In genomic region chr9:114526581-114526980, GRCm38 (mm10) we compare ENCODE assay signal across 9 mouse cellular contexts. TPM values are rescaled to one million over a fixed set of nuclear protein-coding genes. Genes with fewer than 3 reads are reported as not detected.
DNase-seq lines count a peak whose midpoint lies in the region; ATAC-seq lines count a peak whose summit lies in the region.
"Had no signal": no experiment of that assay in that cellular context is flagged by ENCODE, and none has a peak within 500 bp of the region (broad histone marks: within the 10 kb centered on the region; RNA-seq: fewer than 3 reads in every experiment).

No protein-coding gene starts in this region.

- DNase-seq in kidney, postnatal 10 days, result peak; percentile 17
- DNase-seq in kidney, adult 9 months, result no peak
- DNase-seq in embryonic facial prominence, embryonic 11.5 days (ENCODE audit: low spot score), result peak; percentile 54
- DNase-seq in thymus, postnatal 36 days, result no peak
- no peak for DNase-seq in cerebellum, postnatal 4 days (ENCODE audit: low spot score in 2 of 2)

- no peaks in the 10 kb centered on the region for H3K27me3 ChIP-seq in embryonic facial prominence, embryonic 11.5 days (ENCODE audit: control insufficient read depth, insufficient read depth, low read length)
- no peaks in the 10 kb centered on the region for H3K27me3 ChIP-seq in intestine, embryonic 16.5 days (replicated peaks; ENCODE audit: control insufficient read depth, insufficient read depth, low read length)
- H3K27me3 ChIP-seq in neural tube, embryonic 14.5 days (ENCODE audit: control insufficient read depth, insufficient read depth, low read length), result no peaks in the 10 kb centered on the region

- H3K4me3 ChIP-seq in embryonic facial prominence, embryonic 11.5 days (ENCODE audit: low read depth, low read length), result no peak overlapping the region
- H3K4me3 ChIP-seq in intestine, embryonic 16.5 days (ENCODE audit: low read length), result peak overlapping the region; percentile 27
- H3K4me3 ChIP-seq in neural tube, embryonic 14.5 days (ENCODE audit: low read depth, low read length), result no peak overlapping the region

- WGBS in embryonic facial prominence, embryonic 11.5 days, result 5% methylated on average over 8 of the region's 8 CpGs
- 20% methylated on average over 8 of the region's 8 CpGs for WGBS in intestine, embryonic 16.5 days
- 6% methylated on average over 8 of the region's 8 CpGs for WGBS in neural tube, embryonic 14.5 days

- no peaks in the 10 kb centered on the region for H3K36me3 ChIP-seq in embryonic facial prominence, embryonic 11.5 days (replicated peaks; ENCODE audit: control insufficient read depth, insufficient read depth, low read depth, low read length)
- 0 out of 2 replicates have a peak, but pooled peaks cover 2% of the 10 kb centered on the region for H3K36me3 ChIP-seq in intestine, embryonic 16.5 days (ENCODE audit: control insufficient read depth, insufficient read depth, low read length)
- H3K36me3 ChIP-seq in neural tube, embryonic 14.5 days (ENCODE audit: control insufficient read depth, insufficient read depth, low read length), result no peaks in the 10 kb centered on the region

- H3K9me3 ChIP-seq in embryonic facial prominence, embryonic 11.5 days (replicated peaks; ENCODE audit: control insufficient read depth, low read length), result no peaks in the 10 kb centered on the region
- no peaks in the 10 kb centered on the region for H3K9me3 ChIP-seq in intestine, embryonic 16.5 days (ENCODE audit: control insufficient read depth, low read length)
- no peaks in the 10 kb centered on the region for H3K9me3 ChIP-seq in neural tube, embryonic 14.5 days (ENCODE audit: control insufficient read depth, low read length)

- H3K27ac ChIP-seq in embryonic facial prominence, embryonic 11.5 days (replicated peaks; ENCODE audit: low read depth, low read length), result no peak overlapping the region; the same call in 1 of the 2 replicates
- peak overlapping the region; percentile 71 for H3K27ac ChIP-seq in intestine, embryonic 16.5 days (ENCODE audit: low read length)
- H3K27ac ChIP-seq in neural tube, embryonic 14.5 days (ENCODE audit: low read depth, low read length), result no peak overlapping the region

- no peak overlapping the region for H3K9ac ChIP-seq in embryonic facial prominence, embryonic 11.5 days (replicated peaks; ENCODE audit: low read length)
- peak overlapping the region; percentile 41 for H3K9ac ChIP-seq in intestine, embryonic 16.5 days (ENCODE audit: low read depth, low read length)
- no peak overlapping the region for H3K9ac ChIP-seq in neural tube, embryonic 14.5 days (replicated peaks; ENCODE audit: low read depth, low read length)

- peak overlapping the region; percentile 33 for H3K4me2 ChIP-seq in embryonic facial prominence, embryonic 11.5 days (ENCODE audit: low read depth, low read length)
- H3K4me2 ChIP-seq in intestine, embryonic 16.5 days (ENCODE audit: low read depth, low read length), result peak overlapping the region; percentile 53
- H3K4me2 ChIP-seq in neural tube, embryonic 14.5 days (ENCODE audit: low read depth, low read length), result peak overlapping the region; percentile 1; the same call in 1 of the 2 replicates

- H3K4me1 ChIP-seq in embryonic facial prominence, embryonic 11.5 days (ENCODE audit: control insufficient read depth, insufficient read depth, low read length), result peaks cover 3% of the 10 kb centered on the region; the same call in 1 of the 2 replicates
- H3K4me1 ChIP-seq in intestine, embryonic 16.5 days (ENCODE audit: control insufficient read depth, insufficient read depth, low read length), result peaks cover 34% of the 10 kb centered on the region
- peaks cover 20% of the 10 kb centered on the region for H3K4me1 ChIP-seq in neural tube, embryonic 14.5 days (ENCODE audit: control insufficient read depth, insufficient read depth, low read length)

- ATAC-seq in embryonic facial prominence, embryonic 11.5 days (replicated peaks; ENCODE audit: insufficient number of reproducible peaks, low FRiP score, low TSS enrichment, low read depth), result no peak
- peak; percentile 25 for ATAC-seq in intestine, embryonic 16.5 days
- no peak for ATAC-seq in neural tube, embryonic 14.5 days (ENCODE audit: low read depth)
- ATAC-seq in monocyte, adult 5-6 weeks (replicated peaks; ENCODE audit: insufficient number of reproducible peaks, low FRiP score, low TSS enrichment, poor library complexity, severe bottlenecking), result no peak

RNA-seq across cellular contexts. Expression of gene C130032M10Rik, which starts 11.1 kb away (rescaled TPM):
- not detected in 2 replicates for polyA plus RNA-seq in embryonic facial prominence, embryonic 11.5 days (2014; fragmentation: Nextera tagmentation; extraction: Ambion mirVana)
- polyA plus RNA-seq in intestine, embryonic 16.5 days (2015; fragmentation: Nextera tagmentation; extraction: Ambion mirVana), result 0.32 TPM in 1 of 2 replicates, not detected in the other
- not detected in 2 replicates for polyA plus RNA-seq in neural tube, embryonic 14.5 days (2014; fragmentation: Nextera tagmentation; extraction: Ambion mirVana)
- not detected in 3 replicates for total RNA-seq in monocyte, adult 5-6 weeks (2017)
- polyA plus RNA-seq: activated CD4-positive, CD25-positive, alpha-beta regulatory T cell, adult 4 months had no signal

RNA-seq across cellular contexts. Expression of gene Ccr4, which starts 21.9 kb away (rescaled TPM):
- polyA plus RNA-seq in embryonic facial prominence, embryonic 11.5 days (2014; fragmentation: Nextera tagmentation; extraction: Ambion mirVana), result not detected in 2 replicates
- 1.9 and 2.5 TPM in 2 replicates for polyA plus RNA-seq in intestine, embryonic 16.5 days (2015; fragmentation: Nextera tagmentation; extraction: Ambion mirVana)
- polyA plus RNA-seq in neural tube, embryonic 14.5 days (2014; fragmentation: Nextera tagmentation; extraction: Ambion mirVana), result not detected in 2 replicates
- 0.19 to 0.43 TPM (median 0.38 TPM) in 3 replicates for total RNA-seq in monocyte, adult 5-6 weeks (2017)

RNA-seq across cellular contexts. Expression of gene Trim71, which starts 37.6 kb away (rescaled TPM):
- 1.9 and 2.2 TPM in 2 replicates for polyA plus RNA-seq in embryonic facial prominence, embryonic 11.5 days (2014; fragmentation: Nextera tagmentation; extraction: Ambion mirVana)
- polyA plus RNA-seq in intestine, embryonic 16.5 days (2015; fragmentation: Nextera tagmentation; extraction: Ambion mirVana), result 3.8 and 4.0 TPM in 2 replicates
- 0.28 and 0.32 TPM in 2 replicates for polyA plus RNA-seq in neural tube, embryonic 14.5 days (2014; fragmentation: Nextera tagmentation; extraction: Ambion mirVana)
- 0.10 TPM in 1 of 3 replicates, not detected in the others for total RNA-seq in monocyte, adult 5-6 weeks (2017)

Comparison
In these comparisons a context has a peak if more than half of its experiments do, and no peak if none do; other contexts are left out.
1. DNase-seq: peak in kidney, postnatal 10 days (single experiment) and embryonic facial prominence, embryonic 11.5 days (single experiment); none in kidney, adult 9 months (single experiment), thymus, postnatal 36 days (0 of 2) and cerebellum, postnatal 4 days (0 of 2).
2. H3K4me2 ChIP-seq: peak in every context shown above with its lines; median percentile 53 in intestine, embryonic 16.5 days; 33 in embryonic facial prominence, embryonic 11.5 days; 1 in neural tube, embryonic 14.5 days.